Mouse (Mus musculus) heart, embryonic 14.5 days (tissue): Measurements from ENCODE around the gene Mrps5. TPM values are rescaled to one million over a fixed set of nuclear protein-coding genes. Genes with fewer than 3 reads are reported as not detected.
"Not testable (repeated sequence)": the region's sequence is repeated elsewhere in the genome, so short reads cannot be mapped to it uniquely, and the experiment has no call there.

Source experiments
- ATAC-seq: fragments of 200-750 bp; cut with Nextera tagmentation; 2 replicates; pipeline ENCODE4 v1.8.0; 2017; ENCODE audit warnings: low read depth, moderate TSS enrichment; ENCODE audit not compliant: insufficient number of reproducible peaks, insufficient read depth, low FRiP score
- H3K27ac ChIP-seq, 2 experiments: fragments of 200-500 bp in 1 of 2; fragments of 300-500 bp in 1 of 2; sonication (generic) in 1 of 2; replicated peaks in 1 of 2; 2 replicates each; pipeline ENCODE4 v1.5.1; 2012 to 2014; ENCODE audit warnings: low read depth in 2 of 2, low read length in 2 of 2, control low read depth in 1 of 2, mild to moderate bottlenecking in 1 of 2, mixed read lengths in 1 of 2; ENCODE audit not compliant: control insufficient read depth in 1 of 2, insufficient read depth in 1 of 2
- H3K27me3 ChIP-seq: fragments of 300-500 bp; sonication (generic); 2 replicates; pipeline ENCODE4 v1.6.1; 2014; ENCODE audit warnings: mild to moderate bottlenecking, low read length, control low read depth; ENCODE audit not compliant: control insufficient read depth, insufficient read depth
- H3K36me3 ChIP-seq: fragments of 300-500 bp; sonication (generic); 2 replicates; pipeline ENCODE4 v1.6.1; 2014; ENCODE audit warnings: mild to moderate bottlenecking, control low read depth, low read length, mixed read lengths; ENCODE audit not compliant: control insufficient read depth, insufficient read depth
- H3K4me1 ChIP-seq, 2 experiments: fragments of 200-500 bp in 1 of 2; fragments of 300-500 bp in 1 of 2; sonication (generic) in 1 of 2; 2 replicates each; pipeline ENCODE4 v1.6.1; 2012 to 2014; ENCODE audit warnings: low read length in 2 of 2, control low read depth in 1 of 2, mixed read lengths in 1 of 2; ENCODE audit not compliant: control insufficient read depth in 2 of 2, insufficient read depth in 2 of 2
- H3K4me2 ChIP-seq: fragments of 300-500 bp; sonication (generic); 2 replicates; pipeline ENCODE4 v1.6.1; 2014; ENCODE audit warnings: mild to moderate bottlenecking, low read length
- H3K4me3 ChIP-seq, 2 experiments: fragments of 200-500 bp in 1 of 2; fragments of 300-500 bp in 1 of 2; sonication (generic) in 1 of 2; 2 replicates each; pipeline ENCODE4 v1.5.1; 2012 to 2014; ENCODE audit warnings: low read length in 2 of 2, mild to moderate bottlenecking in 2 of 2, control low read depth in 1 of 2, low read depth in 1 of 2, moderate library complexity in 1 of 2; ENCODE audit not compliant: control insufficient read depth in 1 of 2, insufficient read depth in 1 of 2
- H3K9ac ChIP-seq: fragments of 300-500 bp; sonication (generic); 2 replicates; pipeline ENCODE4 v1.6.1; 2014; ENCODE audit warnings: mild to moderate bottlenecking, low read length
- H3K9me3 ChIP-seq: fragments of 300-500 bp; sonication (generic); 2 replicates; pipeline ENCODE4 v1.6.1; 2016; ENCODE audit warnings: low read length, control low read depth; ENCODE audit not compliant: control insufficient read depth
- WGBS: fragments of 180-500 bp; shearing (Covaris S2); extraction: QIAGEN DNeasy Blood & Tissue Kit; methylation state at CpG from one replicate; pipeline ENCODE4 v1.1.7; 2014; 5-methylcytosine and 5-hydroxymethylcytosine counted together
- polyA plus RNA-seq: library from polyadenylated mRNA; unstranded; fragments of >200 nt; fragmentation: Nextera tagmentation; extraction: Ambion mirVana; gene quantifications from 2 replicates; pipeline ENCODE4 v1.2.1, GENCODE M21; 2014

The Mrps5 gene
- polyA plus RNA-seq, 1 experiment from 2014 or later = 132 TPM

GRCm38 (mm10) chr2:127590204-127590603 lies 3.2 kb downstream of the Mrps5 start:
- H3K9ac ChIP-seq = no peak overlapping the region
- no peak overlapping the region for H3K27ac ChIP-seq
- ATAC-seq = no peak
- no peaks in the 10 kb centered on the region for H3K9me3 ChIP-seq
- peaks cover 43% of the 10 kb centered on the region for H3K36me3 ChIP-seq
- H3K4me1 ChIP-seq = peaks cover 5 to 17% of the 10 kb centered on the region in 2 experiments; a peak in 3 of 4 replicates
- H3K27me3 ChIP-seq = no peaks in the 10 kb centered on the region
- whole genome bisulfite sequencing = 69% methylated on average over 15 of the region's 15 CpGs
- H3K4me3 ChIP-seq = no peak overlapping the region
- H3K4me2 ChIP-seq = peak overlapping the region; percentile 32

GRCm38 (mm10) chr2:127590840-127591239 lies 3.8 kb downstream of the Mrps5 start:
- Histone ChIP-seq H3K27me3 (no peaks in the 10 kb centered on the region), H3K9me3 (no peaks in the 10 kb centered on the region), H3K27ac (0 out of 4 replicates have a peak overlapping the region, but pooled peaks of 1 of the 2 experiments have one; percentile 8), H3K9ac (no peak overlapping the region), H3K4me3 (no peak overlapping the region), H3K4me2 (0 out of 2 replicates have a peak overlapping the region, but pooled peaks have one; percentile 32), H3K36me3 (peaks cover 50% of the 10 kb centered on the region), H3K4me1 (peaks cover 5 to 17% of the 10 kb centered on the region in 2 experiments; a peak in 3 of 4 replicates)
- 63% methylated on average over 4 of the region's 4 CpGs for WGBS
- no peak for ATAC-seq

- ATAC-seq = 0 out of 2 replicates have a peak, but pooled peaks have one; percentile 21
- H3K9me3 ChIP-seq = not testable (repeated sequence)
- 48% methylated on average over 5 of the region's 8 CpGs for WGBS
These were observed 16.4 kb downstream of the Mrps5 start for GRCm38 (mm10) chr2:127603383-127603782.

GRCm38 (mm10) chr2:127605203-127605602 lies 18.2 kb downstream of the Mrps5 start:
- peaks cover 0 to 12% of the 10 kb centered on the region in 2 experiments; a peak in 1 of 4 replicates for H3K4me1 ChIP-seq
- 86% methylated on average over 3 of the region's 3 CpGs for WGBS
- H3K4me2 ChIP-seq = no peak overlapping the region
- H3K4me3 ChIP-seq = no peak overlapping the region
- H3K9ac ChIP-seq = no peak overlapping the region
- no peak for ATAC-seq
- no peaks in the 10 kb centered on the region for H3K27me3 ChIP-seq
- no peaks in the 10 kb centered on the region for H3K9me3 ChIP-seq
- no peak overlapping the region for H3K27ac ChIP-seq
- peaks cover 66% of the 10 kb centered on the region for H3K36me3 ChIP-seq

More at GRCm38 (mm10) chr2:127603383-127603782, 16.4 kb downstream of the Mrps5 start:
- not testable (repeated sequence) for H3K9ac ChIP-seq, H3K4me3 ChIP-seq, H3K27me3 ChIP-seq, H3K4me1 ChIP-seq, H3K4me2 ChIP-seq, H3K27ac ChIP-seq
- peaks cover 84% of the 10 kb centered on the region for H3K36me3 ChIP-seq

- Histone ChIP-seq H3K9me3 (no peaks in the 10 kb centered on the region), H3K36me3 (peaks cover 37% of the 10 kb centered on the region), H3K9ac (no peak overlapping the region), H3K27me3 (no peaks in the 10 kb centered on the region), H3K27ac (no peak overlapping the region), H3K4me2 (no peak overlapping the region), H3K4me1 (peaks cover 0 to 12% of the 10 kb centered on the region in 2 experiments; a peak in 1 of 4 replicates), H3K4me3 (no peak overlapping the region)
- ATAC-seq = no peak
- 42% methylated on average over 3 of the region's 3 CpGs for WGBS
These were observed 21.2 kb downstream of the Mrps5 start for GRCm38 (mm10) chr2:127608234-127608633.

GRCm38 (mm10) chr2:127608986-127609385 lies 22.0 kb downstream of the Mrps5 start:
- Histone ChIP-seq H3K27ac (no peak overlapping the region), H3K4me3 (no peak overlapping the region), H3K36me3 (peaks cover 30% of the 10 kb centered on the region), H3K4me2 (peak overlapping the region; percentile 23), H3K9me3 (no peaks in the 10 kb centered on the region), H3K4me1 (peaks cover 0 to 12% of the 10 kb centered on the region in 2 experiments; a peak in 1 of 4 replicates), H3K27me3 (no peaks in the 10 kb centered on the region), H3K9ac (no peak overlapping the region)
- ATAC-seq = 0 out of 2 replicates have a peak, but pooled peaks have one; percentile 42
- 12% methylated on average over 5 of the region's 5 CpGs for WGBS

- H3K27me3 ChIP-seq = no peaks in the 10 kb centered on the region
- H3K4me2 ChIP-seq = no peak overlapping the region
- no peaks in the 10 kb centered on the region for H3K9me3 ChIP-seq
- H3K4me1 ChIP-seq = peaks cover 0 to 12% of the 10 kb centered on the region in 2 experiments; a peak in 1 of 4 replicates
- no peak overlapping the region for H3K9ac ChIP-seq
- no peak for ATAC-seq
- H3K36me3 ChIP-seq = peaks cover 6% of the 10 kb centered on the region; the same call in 1 of the 2 replicates
- H3K27ac ChIP-seq = 0 out of 4 replicates have a peak overlapping the region, but pooled peaks of 1 of the 2 experiments have one; percentile 17
- H3K4me3 ChIP-seq = no peak overlapping the region
- WGBS = 65% methylated on average over 4 of the region's 4 CpGs
These were observed 24.4 kb downstream of the Mrps5 start for GRCm38 (mm10) chr2:127611386-127611785.

- H3K4me2 ChIP-seq = no peak overlapping the region
- no peak for ATAC-seq
- H3K4me3 ChIP-seq = no peak overlapping the region
- 84% methylated on average over 4 of the region's 4 CpGs for WGBS
- H3K9me3 ChIP-seq = no peaks in the 10 kb centered on the region
- H3K36me3 ChIP-seq = no peaks in the 10 kb centered on the region
- H3K9ac ChIP-seq = no peak overlapping the region
- no peak overlapping the region for H3K27ac ChIP-seq
- peaks cover 0 to 12% of the 10 kb centered on the region in 2 experiments; a peak in 1 of 4 replicates for H3K4me1 ChIP-seq
- no peaks in the 10 kb centered on the region for H3K27me3 ChIP-seq
These were observed 25.3 kb downstream of the Mrps5 start for GRCm38 (mm10) chr2:127612288-127612687.
